Mouse (Mus musculus): Measurements from ENCODE around the gene Ppp1r12c.

The Ppp1r12c gene

DNA sequence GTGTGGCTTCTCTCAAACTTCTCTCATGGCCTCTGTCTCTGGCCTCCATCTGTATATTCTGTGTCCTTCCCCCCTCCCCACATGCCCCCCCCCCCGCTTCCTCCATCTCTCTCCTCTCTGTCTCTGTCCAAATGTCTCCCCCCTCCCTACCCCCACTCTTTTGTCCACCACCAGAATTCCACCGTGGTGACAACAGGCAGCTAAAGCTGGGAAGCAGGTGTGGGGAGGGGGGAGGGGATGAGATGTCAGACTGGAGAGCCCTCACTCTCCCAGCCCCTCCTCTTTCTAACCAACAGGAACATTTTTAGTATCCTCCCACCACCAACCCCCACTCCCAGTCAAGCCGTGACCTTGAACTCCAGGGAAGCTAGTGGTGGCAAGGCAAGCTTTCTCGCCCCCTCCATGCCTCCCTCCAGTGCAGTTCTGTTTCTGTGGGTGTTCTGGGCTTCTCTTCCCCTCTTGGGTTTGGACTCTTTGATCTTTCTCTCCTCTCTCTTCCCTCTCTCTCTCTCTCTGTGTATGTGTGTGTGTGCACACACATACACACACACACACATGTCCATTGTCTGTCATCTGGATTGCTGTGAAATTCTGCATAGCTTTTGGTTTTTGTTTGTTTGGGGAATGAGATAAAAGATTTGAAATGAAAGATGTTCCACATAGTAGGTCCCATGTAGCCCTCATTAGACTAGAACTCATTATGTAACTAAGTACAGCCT, 15.0 kb upstream of the Ppp1r12c start, which contains the start of gene Tnnt1:
Gene Tnnt1, minus strand, starts transcription at position 51 of the 719 bp plus-strand sequence.
- DNase-seq (ENCODE audit: low read depth, low spot score) = peak; percentile 92

DNA sequence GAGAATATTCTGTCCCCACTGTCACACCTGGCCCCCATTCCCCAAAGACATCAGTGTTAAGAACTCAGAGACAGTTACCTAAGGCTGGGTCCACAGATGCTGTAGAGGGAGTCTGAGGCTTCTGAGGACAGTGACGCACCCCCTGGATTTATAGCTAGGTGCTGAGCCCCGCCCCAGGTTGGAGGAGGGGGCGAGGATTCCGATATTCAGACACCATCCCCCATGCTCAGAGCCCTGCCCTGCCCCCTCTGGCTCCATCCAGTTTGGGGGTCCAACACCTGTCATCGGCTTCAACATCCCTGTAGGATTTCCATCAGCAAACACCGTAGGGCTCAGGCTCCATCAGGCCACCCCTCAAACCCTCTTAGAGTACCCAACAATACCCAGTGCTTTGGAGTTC, 14.4 kb upstream of the Ppp1r12c start:
- DNase-seq (ENCODE audit: low read depth, low spot score) = peak; percentile 33

DNA sequence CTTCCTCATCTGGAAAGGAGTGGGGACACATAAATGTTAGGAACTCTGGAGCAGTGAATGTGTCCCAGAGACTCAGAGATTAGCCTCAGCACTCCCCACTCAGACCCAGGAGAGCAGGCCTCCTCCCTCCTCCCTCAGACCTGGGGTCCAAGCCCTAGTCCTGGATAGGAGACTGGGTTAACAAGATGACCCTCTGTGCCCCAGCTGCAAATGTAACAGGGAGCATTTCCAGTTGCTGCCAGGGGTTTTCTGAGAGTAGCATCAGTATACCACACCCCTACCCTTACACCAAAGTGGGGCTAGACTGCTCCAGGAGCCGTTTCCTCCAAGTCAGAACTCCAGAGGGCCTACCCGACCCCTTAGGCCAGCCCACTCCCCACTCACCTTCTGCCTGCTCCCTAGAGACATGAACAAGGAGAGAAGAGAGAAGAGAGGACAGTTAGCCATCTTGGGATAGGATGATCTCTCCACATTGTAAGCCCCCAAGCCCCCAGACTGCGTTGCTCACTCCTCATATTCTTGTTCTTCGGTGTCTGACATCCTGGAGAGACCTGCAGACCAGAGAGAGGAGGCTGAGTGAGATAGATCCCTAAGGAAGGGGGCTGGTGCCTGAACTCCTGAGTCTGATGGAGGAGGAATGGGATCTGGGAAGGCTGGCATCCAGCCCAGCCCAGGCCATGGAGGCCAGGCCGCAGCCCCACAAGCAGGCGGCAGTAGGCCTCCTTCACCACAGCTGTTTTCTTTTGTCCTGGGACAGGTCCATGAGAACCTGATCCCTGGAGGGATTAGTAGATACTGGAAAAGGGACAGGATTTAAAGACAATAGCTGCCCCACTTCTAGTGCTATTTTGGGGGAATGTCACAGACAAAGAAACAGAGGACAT, 12.6 kb upstream of the Ppp1r12c start:
- DNase-seq (ENCODE audit: low read depth, low spot score) = no peak

DNA sequence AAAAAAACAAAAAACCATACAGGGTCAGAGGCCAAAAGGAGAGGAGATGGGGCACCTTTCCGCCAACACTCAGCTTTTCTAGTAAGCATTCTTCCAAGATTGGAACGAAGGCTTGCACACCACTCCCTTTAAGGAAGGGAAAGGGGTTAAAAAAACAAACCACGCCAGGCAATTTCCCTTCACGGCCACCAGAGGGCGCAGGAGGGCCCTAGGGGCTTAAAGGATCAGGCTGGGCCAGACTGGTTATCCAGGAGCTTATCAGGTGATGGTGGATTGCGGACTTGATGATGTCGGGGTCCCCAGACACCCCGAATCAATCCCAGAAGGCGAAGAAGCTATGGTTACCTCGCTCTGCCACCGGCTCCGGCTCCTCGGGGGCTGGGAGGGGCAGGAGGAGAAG, 11.8 kb upstream of the Ppp1r12c start:
- peak; percentile 80 for DNase-seq (ENCODE audit: low read depth, low spot score)

DNA sequence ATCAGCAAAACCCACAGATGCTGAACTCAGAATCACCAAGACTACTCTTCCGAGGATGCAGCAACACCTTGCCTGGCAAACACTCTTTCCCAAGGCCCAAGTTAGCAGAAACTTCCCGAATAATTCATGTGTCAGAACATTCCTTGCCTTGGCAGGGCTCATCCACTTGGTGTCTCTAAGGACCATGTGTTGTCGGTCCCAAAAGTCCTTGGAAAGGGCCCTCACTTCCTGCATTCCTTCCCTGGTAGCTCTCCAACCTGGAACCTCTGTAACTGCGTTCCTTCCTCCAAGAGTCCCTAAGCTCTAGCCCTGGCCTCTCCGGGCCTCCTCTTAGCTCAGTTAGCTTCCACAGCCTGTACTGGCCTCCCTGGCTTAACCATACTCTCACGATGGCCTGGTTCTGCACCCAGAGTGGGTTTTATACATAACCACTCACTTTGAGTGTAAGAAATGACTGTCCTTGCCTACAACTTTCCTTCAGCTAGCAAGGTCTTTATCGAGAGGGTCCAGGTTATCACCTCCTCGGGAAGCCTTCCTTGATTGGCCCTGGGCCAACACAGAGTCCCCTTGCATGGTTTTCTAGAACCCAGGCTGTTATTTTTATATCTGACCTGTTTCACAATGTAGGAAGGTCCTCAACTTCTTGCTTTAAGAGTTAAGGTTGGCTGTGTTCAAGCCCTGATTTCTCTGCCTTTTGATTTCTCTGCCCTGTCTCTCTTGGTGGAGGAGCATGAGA, 10.2 kb upstream of the Ppp1r12c start:
- no peak for DNase-seq (ENCODE audit: low read depth, low spot score)

DNA sequence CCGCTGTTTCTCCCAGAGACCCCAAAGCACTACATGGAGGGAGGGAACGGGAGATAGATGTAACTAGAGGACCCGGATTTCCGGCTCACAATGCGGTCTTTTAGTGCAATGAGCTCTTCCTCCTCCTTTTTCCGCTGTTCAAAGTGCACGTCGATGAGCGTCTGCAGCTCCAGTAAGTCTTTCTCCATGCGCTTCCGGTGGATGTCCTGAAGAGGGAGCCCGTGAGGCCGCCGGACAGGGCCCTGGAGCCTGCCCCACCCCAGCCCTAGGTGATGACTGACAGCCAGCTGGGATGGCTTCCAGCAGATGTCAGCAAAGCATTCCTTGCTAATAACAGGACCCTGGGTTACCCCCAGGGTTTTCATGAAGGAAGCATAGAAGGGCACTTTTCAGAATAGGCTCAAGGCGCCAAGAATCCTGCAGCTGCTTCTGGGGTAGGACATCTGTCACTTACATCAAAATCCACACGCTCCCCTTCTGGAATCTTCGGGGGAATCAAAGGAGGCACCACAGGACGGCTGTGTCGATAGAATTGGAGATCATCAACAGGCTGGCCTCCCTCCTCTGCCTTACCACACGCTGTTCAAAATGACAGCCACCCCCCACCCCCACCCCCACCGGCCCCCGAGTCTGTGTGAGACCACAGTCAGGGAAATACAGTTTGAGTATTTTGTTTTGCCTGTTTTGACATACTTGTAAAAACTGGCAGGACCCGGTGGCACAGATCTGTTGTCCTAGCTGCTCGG, 8.6 kb upstream of the Ppp1r12c start:
- DNase-seq (ENCODE audit: low read depth, low spot score) = peak; percentile 90

DNA sequence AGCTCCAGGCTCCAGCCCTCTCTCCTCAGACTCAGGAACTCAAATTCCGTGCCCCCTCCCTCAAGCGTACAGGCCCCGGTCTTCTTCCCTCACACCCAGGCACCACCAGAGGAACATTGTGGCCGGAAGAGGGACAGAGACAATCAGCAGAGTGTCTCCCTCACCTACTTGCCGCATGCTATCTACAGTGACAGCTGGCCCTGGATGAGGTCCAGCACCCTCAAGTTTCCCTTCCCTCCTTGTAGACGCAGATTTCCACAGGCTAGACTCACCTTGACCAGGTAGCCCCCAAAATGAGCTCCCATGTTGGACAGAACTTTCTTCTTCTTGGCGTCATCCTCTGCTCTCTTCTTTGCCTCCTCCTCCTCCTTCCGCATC, 7.2 kb upstream of the Ppp1r12c start:
- no peak for DNase-seq (ENCODE audit: low read depth, low spot score)

DNA sequence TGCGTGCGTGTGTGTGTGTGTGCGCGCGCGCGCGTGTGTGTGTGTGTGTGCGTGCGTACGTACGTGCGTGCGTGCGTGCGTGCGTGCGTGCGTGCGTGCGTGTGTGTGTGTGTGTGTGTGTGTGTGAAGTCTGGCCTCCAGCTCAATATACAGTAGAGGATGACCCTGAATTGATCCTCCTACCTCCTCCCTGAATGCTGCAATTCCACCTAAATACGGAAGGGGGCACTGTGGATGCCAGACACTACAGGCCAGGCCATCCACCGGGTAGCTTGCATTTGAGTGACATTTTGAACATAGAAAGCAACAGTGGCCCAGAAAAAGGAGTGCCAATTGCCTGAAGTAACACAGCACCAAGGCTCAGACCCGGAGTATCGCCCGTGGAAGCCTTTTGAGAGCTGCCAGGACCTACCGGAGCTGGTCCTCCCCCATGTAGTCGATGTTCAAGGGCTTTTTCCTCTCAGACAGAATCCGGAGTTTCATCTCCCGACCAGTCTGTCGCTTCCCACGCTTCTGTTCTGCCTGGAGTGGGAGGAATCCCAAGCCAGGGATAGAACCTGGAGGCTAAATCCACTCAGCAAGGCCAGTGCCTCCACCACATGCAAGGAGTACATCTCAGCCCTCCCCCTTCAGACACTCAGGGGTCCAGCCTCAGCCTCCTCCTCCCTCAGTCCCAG, 6.7 kb upstream of the Ppp1r12c start:
- peak; percentile 86 for DNase-seq (ENCODE audit: low read depth, low spot score)

DNA sequence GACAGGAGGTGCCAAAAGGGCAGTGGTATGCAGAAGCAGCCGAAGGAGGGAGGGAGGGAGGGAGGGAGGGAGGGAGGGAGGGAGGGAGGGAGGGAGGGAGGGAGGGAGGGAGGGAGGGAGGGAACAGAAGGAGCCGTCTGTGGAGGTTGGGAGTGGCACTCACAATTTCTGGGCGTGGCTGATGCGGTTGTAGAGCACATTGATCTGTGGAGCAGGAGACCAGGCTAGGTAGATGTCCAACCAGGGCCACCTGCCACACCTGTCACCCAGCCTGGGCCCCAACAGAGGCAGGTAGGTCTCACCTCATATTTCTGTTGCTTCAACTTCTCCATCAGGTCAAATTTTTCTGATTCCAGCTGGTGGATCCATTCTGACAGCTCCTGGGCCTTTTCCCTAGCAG, 5.7 kb upstream of the Ppp1r12c start:
- DNase-seq (ENCODE audit: low read depth, low spot score) = peak; percentile 61

DNA sequence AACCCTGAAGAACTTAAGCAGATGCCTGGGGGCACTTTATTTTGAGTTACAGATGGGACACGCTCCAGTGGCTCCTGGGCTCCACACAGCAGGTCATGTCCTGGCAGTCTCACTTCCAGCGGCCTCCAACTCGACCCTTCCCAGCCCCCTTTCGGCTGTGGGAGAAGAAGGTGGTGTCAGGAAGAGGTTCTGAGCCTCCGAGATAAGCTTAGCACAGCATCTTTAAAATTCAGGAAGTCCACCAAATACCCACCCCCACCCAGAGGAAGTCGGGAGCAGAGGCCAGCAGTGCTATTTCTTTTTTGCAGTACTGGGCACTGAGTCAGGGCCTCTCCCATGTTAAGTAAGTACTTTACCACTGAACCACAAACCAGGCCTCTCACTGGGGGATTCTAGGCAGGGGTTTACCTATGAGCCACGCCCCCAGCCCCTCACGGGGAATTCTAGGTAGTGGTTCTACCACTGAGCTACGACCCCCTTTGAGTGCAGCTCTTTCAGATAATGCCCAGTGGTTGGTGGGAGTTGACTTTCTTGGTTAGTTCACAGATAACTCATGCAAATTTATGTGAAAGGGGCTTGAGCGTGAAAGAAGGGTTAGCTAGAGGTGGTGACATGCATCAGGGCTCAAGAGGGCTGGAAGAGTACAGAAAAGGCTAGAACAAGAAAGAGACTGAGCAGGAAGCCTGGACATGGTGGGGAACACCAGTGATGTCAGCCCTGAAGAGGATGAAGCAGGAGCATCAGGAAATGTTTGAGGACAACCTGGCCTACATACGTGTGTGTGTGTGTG, 3.4 kb upstream of the Ppp1r12c start:
- DNase-seq (ENCODE audit: low read depth, low spot score) = no peak

DNA sequence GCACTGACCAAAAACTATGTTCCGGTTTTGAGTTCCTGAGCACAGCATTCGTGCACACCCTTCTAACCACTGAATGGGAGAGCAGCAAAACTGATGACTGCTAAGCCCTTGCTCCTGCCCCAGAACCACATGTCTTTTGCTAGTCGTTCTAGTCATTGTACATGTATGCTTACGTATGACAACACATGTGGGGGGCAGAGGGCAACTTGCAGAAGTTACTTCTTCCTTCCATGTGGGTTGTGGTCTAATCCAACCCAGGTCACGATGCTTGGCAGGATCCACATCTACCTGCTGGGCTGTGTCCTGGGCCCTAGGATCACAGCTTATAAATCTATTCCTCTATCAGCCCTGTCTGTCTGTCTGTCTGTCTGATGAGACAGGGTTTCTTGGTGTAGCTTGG, 2.4 kb upstream of the Ppp1r12c start:
- no peak for DNase-seq (ENCODE audit: low read depth, low spot score)

DNA sequence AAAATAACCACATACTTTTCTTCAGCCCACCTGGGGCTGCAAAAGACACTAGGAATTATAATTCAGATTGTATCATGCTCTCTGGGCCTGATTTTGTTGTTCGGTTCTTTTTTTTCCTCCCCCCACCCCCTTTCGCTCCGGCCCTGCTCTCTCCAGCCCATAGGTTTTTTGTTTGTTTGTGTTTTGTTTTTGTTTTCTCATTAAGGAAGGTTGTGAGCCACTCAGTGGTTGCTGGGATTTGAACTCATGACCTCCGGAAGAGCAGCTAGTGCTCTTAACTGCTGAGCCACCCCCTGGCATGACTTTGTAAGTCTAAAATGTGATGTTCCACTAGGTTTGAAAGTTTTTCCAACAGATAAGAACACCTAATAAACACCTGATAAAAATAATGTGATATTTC, 1.6 kb upstream of the Ppp1r12c start:
- DNase-seq (ENCODE audit: low read depth, low spot score) = no peak

DNA sequence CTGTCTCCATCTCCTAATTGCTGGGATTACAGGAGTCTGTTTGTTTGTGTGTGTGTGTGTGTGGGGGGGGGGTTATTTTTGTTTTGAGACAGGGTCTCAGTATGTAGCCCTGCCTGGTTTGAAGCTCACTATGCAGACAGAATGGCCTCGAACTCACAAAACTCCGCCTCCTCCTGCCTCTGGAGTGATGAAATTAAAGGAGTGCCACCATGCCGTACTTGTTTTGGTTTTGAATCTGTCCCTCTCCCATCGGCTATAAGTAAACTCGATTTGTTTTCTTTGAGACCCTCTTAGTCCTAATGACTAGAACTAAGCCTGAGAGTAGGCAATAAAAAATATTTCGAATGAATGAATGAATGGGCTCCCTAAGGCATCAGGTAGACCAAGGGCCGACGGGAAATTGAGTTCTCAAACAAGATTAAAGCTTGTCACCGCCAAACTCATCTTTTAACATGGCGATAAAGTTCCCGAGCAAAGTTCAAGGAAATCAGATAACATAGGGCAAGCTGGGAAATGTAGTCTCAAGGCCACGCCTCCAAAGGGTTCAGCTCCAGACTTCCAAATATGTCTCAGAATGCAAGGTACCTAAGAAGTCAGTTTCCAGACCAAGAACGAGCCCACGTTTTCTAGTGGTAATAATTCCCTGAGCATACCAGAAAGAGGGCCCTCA, 1.1 kb upstream of the Ppp1r12c start:
- peak; percentile 78 for DNase-seq (ENCODE audit: low read depth, low spot score)

DNA sequence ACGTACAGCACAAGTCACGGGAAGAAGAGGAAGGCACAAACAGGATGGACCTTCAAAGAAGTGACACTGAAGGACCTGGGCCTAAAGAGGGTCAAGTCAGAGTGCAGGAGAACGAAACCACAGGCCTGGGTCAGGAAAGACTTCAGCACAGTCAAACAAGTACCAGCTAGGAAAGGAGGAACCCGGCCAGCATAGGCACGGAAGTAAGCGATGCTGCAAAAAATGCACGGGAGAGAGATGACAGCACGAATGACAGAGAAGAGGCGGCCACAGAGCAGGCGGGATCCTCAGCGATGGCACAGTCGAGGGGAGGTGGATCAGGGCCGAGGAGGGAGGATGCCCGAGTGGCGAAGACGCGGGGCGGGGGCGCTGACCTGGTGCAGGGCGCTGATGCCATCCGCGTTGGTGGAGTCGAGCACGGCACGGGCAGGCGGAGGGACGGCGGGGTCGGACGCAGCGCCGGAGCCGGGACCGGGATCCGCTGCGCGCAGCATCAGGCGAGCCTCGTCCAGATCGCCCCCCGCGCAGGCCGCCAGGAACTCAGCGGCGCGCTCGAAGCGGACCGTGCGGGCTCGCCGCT, 498 bp downstream of the Ppp1r12c start:
- peak; percentile 32 for DNase-seq (ENCODE audit: low read depth, low spot score)

DNA sequence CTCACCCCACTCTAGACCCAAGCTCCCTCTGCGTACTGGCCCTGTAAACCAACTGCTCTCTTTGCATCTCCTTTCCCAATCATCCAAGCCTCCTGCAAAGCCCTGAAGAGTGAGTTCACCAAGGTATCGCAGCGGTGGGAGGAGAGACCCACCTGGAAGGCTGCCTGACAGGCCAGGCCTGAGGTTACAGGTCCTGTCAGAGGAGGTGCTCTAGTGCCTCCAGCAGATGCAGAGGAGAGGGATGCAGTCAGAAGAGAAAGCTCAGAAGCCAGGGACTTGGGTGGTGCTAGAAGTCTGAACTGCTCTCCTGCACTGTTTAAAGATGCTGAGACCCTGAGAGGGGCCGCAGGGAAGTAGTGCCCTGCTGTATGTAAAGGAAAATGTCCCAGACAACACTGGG, 2.4 kb downstream of the Ppp1r12c start:
- no peak for DNase-seq (ENCODE audit: low read depth, low spot score)

DNA sequence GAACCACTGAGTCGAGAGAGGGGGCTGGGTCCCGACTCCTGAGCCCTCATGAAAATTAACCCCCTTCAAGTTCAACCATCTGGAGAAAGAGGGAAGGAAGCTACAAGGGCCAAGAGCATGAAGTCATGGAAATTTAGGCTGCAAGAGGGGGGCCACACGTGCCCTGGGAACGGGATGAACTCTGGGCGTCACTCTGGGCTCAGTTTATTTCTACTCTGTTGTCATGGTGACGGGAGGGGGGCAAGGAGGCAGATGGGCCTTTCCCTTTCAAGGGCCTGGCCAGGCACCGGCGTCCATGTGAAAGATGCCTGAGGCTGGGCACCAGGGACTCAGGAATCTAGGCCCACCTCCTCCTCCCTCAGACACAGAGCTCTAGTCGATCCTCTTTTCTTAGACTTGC, 3.2 kb downstream of the Ppp1r12c start:
- no peak for DNase-seq (ENCODE audit: low read depth, low spot score)

DNA sequence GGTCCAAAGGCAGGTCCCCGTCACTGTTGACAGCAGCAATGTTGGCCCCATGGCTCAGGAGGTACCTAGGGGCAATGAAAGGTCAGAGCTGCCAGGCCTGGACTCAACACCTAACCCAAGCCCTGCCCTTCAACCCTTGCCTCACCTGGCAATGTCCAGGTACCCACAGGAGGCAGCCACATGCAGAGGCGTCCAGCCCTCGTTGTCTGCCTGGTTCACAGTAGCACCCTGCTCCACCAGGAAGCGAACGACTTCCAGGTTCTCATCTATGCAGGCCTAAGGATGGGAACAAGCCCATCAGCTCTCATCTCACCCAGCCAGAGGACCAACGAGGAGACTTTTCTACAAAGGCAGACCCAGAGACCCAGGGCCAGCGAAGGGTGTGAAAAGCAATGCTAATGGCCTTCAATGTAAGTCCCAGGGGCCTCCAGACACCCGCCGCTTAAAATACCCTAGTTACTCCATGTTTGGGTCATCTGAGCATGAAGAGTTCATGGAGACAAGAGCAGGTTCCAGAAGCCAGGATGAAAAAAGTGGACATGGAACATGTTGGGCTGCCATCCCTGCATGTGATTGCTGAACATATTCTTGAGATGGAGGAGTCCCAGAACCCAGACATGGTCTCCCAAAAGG, 4.1 kb downstream of the Ppp1r12c start:
- no peak for DNase-seq (ENCODE audit: low read depth, low spot score)

DNA sequence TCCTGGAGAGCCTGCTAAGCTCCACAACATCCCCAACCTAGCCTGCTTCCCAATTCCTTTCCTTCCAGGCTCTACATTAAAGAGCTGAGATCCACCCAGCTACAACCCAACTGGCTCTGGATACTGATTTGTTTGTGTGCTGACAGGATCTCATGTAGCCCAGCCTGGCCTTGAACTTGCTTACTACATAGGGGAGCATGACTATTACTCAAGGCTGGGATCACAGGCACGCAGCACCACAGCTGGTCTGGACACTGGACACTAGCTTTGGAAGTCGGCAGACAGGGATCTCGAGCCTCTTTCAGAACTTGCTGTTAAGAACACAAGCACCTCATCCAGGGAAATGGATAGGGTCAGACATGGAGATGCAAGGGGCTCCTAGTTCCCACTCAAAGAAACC, 5.0 kb downstream of the Ppp1r12c start:
- DNase-seq (ENCODE audit: low read depth, low spot score) = no peak

DNA sequence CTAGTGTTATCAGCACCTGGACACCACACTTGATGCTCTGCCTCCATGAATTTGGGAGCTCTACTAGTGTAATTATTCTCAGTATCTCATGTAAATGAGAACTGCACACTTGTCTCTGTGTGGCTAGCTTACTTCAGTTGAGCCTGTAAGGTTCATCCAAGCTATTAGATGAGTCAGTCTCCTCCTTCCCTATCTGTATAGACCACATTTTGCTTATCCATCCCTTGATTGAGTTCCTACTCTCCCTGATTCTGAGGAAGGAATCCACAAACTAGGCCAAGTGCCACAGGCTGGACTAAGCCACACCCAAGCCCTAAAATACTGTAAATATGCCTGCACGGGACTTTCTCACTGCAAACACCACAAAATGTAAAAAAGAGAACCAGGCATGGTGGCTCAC, 7.5 kb downstream of the Ppp1r12c start:
- no peak for DNase-seq (ENCODE audit: low read depth, low spot score)
